Mouse (Mus musculus): Measurements from ENCODE around the gene Dbn1. TPM values are rescaled to one million over a fixed set of nuclear protein-coding genes. Genes with fewer than 3 reads are reported as not detected.

The Dbn1 gene
- polyA plus RNA-seq, 1 experiment from 2014 or later: 231 TPM

GRCm38 (mm10) chr13:55450511-55450980 lies 37.4 kb downstream of the Dbn1 start:
- ATAC-seq (replicated peaks; ENCODE audit: insufficient number of reproducible peaks, low FRiP score, low TSS enrichment, low read depth) (no peak), DNase-seq (ENCODE audit: low spot score) (no peak)
- H3K4me2 ChIP-seq (ENCODE audit: low read depth, low read length): no peak overlapping the region
- peaks cover 14% of the 10 kb centered on the region for H3K36me3 ChIP-seq (replicated peaks; ENCODE audit: control insufficient read depth, insufficient read depth, low read depth, low read length)
- no peak overlapping the region for H3K4me3 ChIP-seq (ENCODE audit: low read depth, low read length)
- no peaks in the 10 kb centered on the region for H3K9me3 ChIP-seq (replicated peaks; ENCODE audit: control insufficient read depth, low read length)
- no peaks in the 10 kb centered on the region for H3K27me3 ChIP-seq (ENCODE audit: control insufficient read depth, insufficient read depth, low read length)
- H3K9ac ChIP-seq (replicated peaks; ENCODE audit: low read length): no peak overlapping the region
- peaks cover 10% of the 10 kb centered on the region for H3K4me1 ChIP-seq (ENCODE audit: control insufficient read depth, insufficient read depth, low read length)
- no peak overlapping the region for H3K27ac ChIP-seq (replicated peaks; ENCODE audit: low read depth, low read length)
- WGBS: 92% methylated on average over 11 of the region's 11 CpGs

- Histone ChIP-seq H3K36me3 (replicated peaks; ENCODE audit: control insufficient read depth, insufficient read depth, low read depth, low read length) (peaks cover 14% of the 10 kb centered on the region), H3K4me3 (ENCODE audit: low read depth, low read length) (no peak overlapping the region), H3K27me3 (ENCODE audit: control insufficient read depth, insufficient read depth, low read length) (no peaks in the 10 kb centered on the region), H3K4me1 (ENCODE audit: control insufficient read depth, insufficient read depth, low read length) (peaks cover 10% of the 10 kb centered on the region), H3K27ac (replicated peaks; ENCODE audit: low read depth, low read length) (no peak overlapping the region), H3K9me3 (replicated peaks; ENCODE audit: control insufficient read depth, low read length) (no peaks in the 10 kb centered on the region), H3K4me2 (ENCODE audit: low read depth, low read length) (no peak overlapping the region), H3K9ac (replicated peaks; ENCODE audit: low read length) (no peak overlapping the region)
- WGBS: 88% methylated on average over 16 of the region's 17 CpGs
- no peak for ATAC-seq (replicated peaks; ENCODE audit: insufficient number of reproducible peaks, low FRiP score, low TSS enrichment, low read depth)
- no peak for DNase-seq (ENCODE audit: low spot score)
Observed at GRCm38 (mm10) chr13:55449679-55450441, 38.1 kb downstream of the Dbn1 start.

GRCm38 (mm10) chr13:55449205-55449604 lies 38.7 kb downstream of the Dbn1 start:
- H3K4me2 ChIP-seq (ENCODE audit: low read depth, low read length): no peak overlapping the region
- H3K27ac ChIP-seq (replicated peaks; ENCODE audit: low read depth, low read length): no peak overlapping the region
- no peaks in the 10 kb centered on the region for H3K27me3 ChIP-seq (ENCODE audit: control insufficient read depth, insufficient read depth, low read length)
- H3K9ac ChIP-seq (replicated peaks; ENCODE audit: low read length): no peak overlapping the region
- DNase-seq (ENCODE audit: low spot score) (no peak), ATAC-seq (replicated peaks; ENCODE audit: insufficient number of reproducible peaks, low FRiP score, low TSS enrichment, low read depth) (no peak)
- no peaks in the 10 kb centered on the region for H3K9me3 ChIP-seq (replicated peaks; ENCODE audit: control insufficient read depth, low read length)
- 96% methylated on average over 9 of the region's 9 CpGs for WGBS
- H3K36me3 ChIP-seq (replicated peaks; ENCODE audit: control insufficient read depth, insufficient read depth, low read depth, low read length): peaks cover 13% of the 10 kb centered on the region
- H3K4me3 ChIP-seq (ENCODE audit: low read depth, low read length): no peak overlapping the region
- H3K4me1 ChIP-seq (ENCODE audit: control insufficient read depth, insufficient read depth, low read length): peaks cover 10% of the 10 kb centered on the region

- Histone ChIP-seq H3K9ac (replicated peaks; ENCODE audit: low read length) (no peak overlapping the region), H3K4me3 (ENCODE audit: low read depth, low read length) (no peak overlapping the region), H3K4me2 (ENCODE audit: low read depth, low read length) (no peak overlapping the region), H3K36me3 (replicated peaks; ENCODE audit: control insufficient read depth, insufficient read depth, low read depth, low read length) (peaks cover 9% of the 10 kb centered on the region), H3K27me3 (ENCODE audit: control insufficient read depth, insufficient read depth, low read length) (no peaks in the 10 kb centered on the region), H3K9me3 (replicated peaks; ENCODE audit: control insufficient read depth, low read length) (no peaks in the 10 kb centered on the region), H3K27ac (replicated peaks; ENCODE audit: low read depth, low read length) (no peak overlapping the region), H3K4me1 (ENCODE audit: control insufficient read depth, insufficient read depth, low read length) (peaks cover 10% of the 10 kb centered on the region)
- ATAC-seq (replicated peaks; ENCODE audit: insufficient number of reproducible peaks, low FRiP score, low TSS enrichment, low read depth) (no peak), DNase-seq (ENCODE audit: low spot score) (no peak)
- 90% methylated on average over 5 of the region's 5 CpGs for WGBS
Observed at GRCm38 (mm10) chr13:55448131-55448530, 39.8 kb downstream of the Dbn1 start.

GRCm38 (mm10) chr13:55447543-55447943 lies 40.4 kb downstream of the Dbn1 start:
- 57% methylated on average over 3 of the region's 3 CpGs for WGBS
- Histone ChIP-seq H3K36me3 (replicated peaks; ENCODE audit: control insufficient read depth, insufficient read depth, low read depth, low read length) (peaks cover 9% of the 10 kb centered on the region), H3K27ac (replicated peaks; ENCODE audit: low read depth, low read length) (no peak overlapping the region), H3K27me3 (ENCODE audit: control insufficient read depth, insufficient read depth, low read length) (no peaks in the 10 kb centered on the region), H3K4me1 (ENCODE audit: control insufficient read depth, insufficient read depth, low read length) (peaks cover 10% of the 10 kb centered on the region), H3K9me3 (replicated peaks; ENCODE audit: control insufficient read depth, low read length) (no peaks in the 10 kb centered on the region), H3K4me2 (ENCODE audit: low read depth, low read length) (peak overlapping the region; percentile 7; the same call in 1 of the 2 replicates), H3K4me3 (ENCODE audit: low read depth, low read length) (no peak overlapping the region), H3K9ac (replicated peaks; ENCODE audit: low read length) (0 out of 2 replicates have a peak overlapping the region, but pooled peaks have one; percentile 28)
- ATAC-seq (replicated peaks; ENCODE audit: insufficient number of reproducible peaks, low FRiP score, low TSS enrichment, low read depth) (no peak), DNase-seq (ENCODE audit: low spot score) (no peak)

GRCm38 (mm10) chr13:55446483-55447105 lies 41.3 kb downstream of the Dbn1 start:
- 82% methylated on average over 6 of the region's 6 CpGs for WGBS
- Histone ChIP-seq H3K27me3 (ENCODE audit: control insufficient read depth, insufficient read depth, low read length) (no peaks in the 10 kb centered on the region), H3K9me3 (replicated peaks; ENCODE audit: control insufficient read depth, low read length) (no peaks in the 10 kb centered on the region), H3K9ac (replicated peaks; ENCODE audit: low read length) (peak overlapping the region; percentile 96), H3K27ac (replicated peaks; ENCODE audit: low read depth, low read length) (no peak overlapping the region), H3K4me2 (ENCODE audit: low read depth, low read length) (peak overlapping the region; percentile 79), H3K4me3 (ENCODE audit: low read depth, low read length) (peak overlapping the region; percentile 87), H3K4me1 (ENCODE audit: control insufficient read depth, insufficient read depth, low read length) (peaks cover 10% of the 10 kb centered on the region), H3K36me3 (replicated peaks; ENCODE audit: control insufficient read depth, insufficient read depth, low read depth, low read length) (peaks cover 5% of the 10 kb centered on the region)
- DNase-seq (ENCODE audit: low spot score) (no peak), ATAC-seq (replicated peaks; ENCODE audit: insufficient number of reproducible peaks, low FRiP score, low TSS enrichment, low read depth) (no peak)

- DNase-seq (ENCODE audit: low spot score) (peak; percentile 70), ATAC-seq (replicated peaks; ENCODE audit: insufficient number of reproducible peaks, low FRiP score, low TSS enrichment, low read depth) (peak; percentile 7; the same call in 1 of the 2 replicates)
- H3K27me3 ChIP-seq (ENCODE audit: control insufficient read depth, insufficient read depth, low read length): no peaks in the 10 kb centered on the region
- peak overlapping the region; percentile 94 for H3K27ac ChIP-seq (replicated peaks; ENCODE audit: low read depth, low read length)
- H3K4me3 ChIP-seq (ENCODE audit: low read depth, low read length): peak overlapping the region; percentile 87
- H3K9me3 ChIP-seq (replicated peaks; ENCODE audit: control insufficient read depth, low read length): no peaks in the 10 kb centered on the region
- H3K9ac ChIP-seq (replicated peaks; ENCODE audit: low read length): peak overlapping the region; percentile 96
- under 1% methylated on average over 55 of the region's 66 CpGs for WGBS
- H3K4me1 ChIP-seq (ENCODE audit: control insufficient read depth, insufficient read depth, low read length): peaks cover 10% of the 10 kb centered on the region
- H3K36me3 ChIP-seq (replicated peaks; ENCODE audit: control insufficient read depth, insufficient read depth, low read depth, low read length): no peaks in the 10 kb centered on the region; the same call in 1 of the 2 replicates
- peak overlapping the region; percentile 79 for H3K4me2 ChIP-seq (ENCODE audit: low read depth, low read length)
Observed at GRCm38 (mm10) chr13:55445361-55446091, 42.4 kb downstream of the Dbn1 start.

Data from embryonic facial prominence, embryonic 11.5 days (tissue).